Mouse (Mus musculus) small intestine, adult 2 months (tissue): Measurements from ENCODE around the gene B3gat1.

ENCODE experiments used
- CTCF ChIP-seq: fragments of 200-500 bp; IDR thresholded peaks from 2 replicates; pipeline ENCODE4 v1.5.1; 2012; ENCODE audit warnings: low read depth, mild to moderate bottlenecking, control low read depth, inconsistent platforms, low read length, moderate library complexity, mixed read lengths; ENCODE audit not compliant: insufficient replicate concordance, insufficient read length; ENCODE audit errors: extremely low read depth
- POLR2A ChIP-seq: fragments of 200-500 bp; IDR thresholded peaks from 2 replicates; pipeline ENCODE4 v1.6.1; 2012; ENCODE audit warnings: low read depth, mild to moderate bottlenecking, control low read depth, inconsistent platforms, low read length, moderate library complexity

DNA sequence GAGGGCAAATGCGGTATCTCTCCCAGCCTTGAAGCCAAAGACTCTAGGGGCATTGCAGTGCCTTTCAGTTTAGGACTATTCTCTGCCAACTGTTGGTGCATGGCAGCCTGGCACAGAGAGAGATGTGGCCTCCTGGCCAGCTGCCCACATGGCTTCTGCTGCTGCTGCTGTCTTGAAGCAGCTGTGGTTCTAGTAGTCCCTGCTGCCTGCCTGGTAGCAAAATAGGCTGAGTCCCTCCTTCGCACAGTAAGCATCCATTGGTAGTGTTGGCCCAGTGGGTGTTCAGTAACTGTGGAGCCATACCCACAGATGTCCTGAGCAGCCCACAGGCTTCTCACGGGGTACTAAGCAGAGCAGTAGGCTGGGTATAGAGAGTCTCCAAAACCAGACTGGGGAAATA is 9.3 kb downstream of the B3gat1 start:
- TF ChIP-seq CTCF (no peak), POLR2A (no peak)
